Mouse (Mus musculus) spleen, adult 2 months (tissue): Measurements from ENCODE around the gene Gm10600.
"Not testable (repeated sequence)": the region's sequence is repeated elsewhere in the genome, so short reads cannot be mapped to it uniquely, and the experiment has no call there.

Experiments used
- CTCF ChIP-seq: fragments of 200-500 bp; IDR thresholded peaks from 2 replicates; pipeline ENCODE4 v1.5.1; 2011; ENCODE audit warnings: mild to moderate bottlenecking, inconsistent platforms; ENCODE audit not compliant: insufficient read depth, insufficient read length, insufficient replicate concordance; ENCODE audit errors: extremely low read depth
- POLR2A ChIP-seq: fragments of 200-500 bp; IDR thresholded peaks from 2 replicates; pipeline ENCODE4 v1.6.1; 2011; ENCODE audit warnings: low read depth, low read length, inconsistent platforms

DNA sequence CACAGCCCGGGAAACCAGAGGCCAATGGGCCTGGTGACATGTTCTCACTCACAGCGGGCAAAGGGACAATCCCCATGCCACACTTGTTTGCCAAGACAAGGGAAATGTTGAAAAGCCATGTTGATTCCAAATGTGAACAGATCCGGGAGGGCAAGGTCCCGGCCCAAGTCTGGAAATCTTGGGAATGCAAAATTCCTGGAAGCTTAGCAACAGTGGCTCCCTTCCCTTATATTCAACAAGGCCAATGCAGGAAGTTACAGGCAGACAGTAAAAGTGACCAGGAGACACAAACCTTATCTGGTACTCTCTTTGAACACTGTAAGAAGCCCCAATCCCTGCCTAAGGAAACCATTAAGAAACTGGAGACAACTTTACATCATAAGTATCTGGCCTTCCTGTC is at the start of gene Gm10600:
- TF ChIP-seq POLR2A, CTCF: not testable (repeated sequence)
